Mouse (Mus musculus): ENCODE measurements around the gene Agpat3. TPM values are rescaled to one million over a fixed set of nuclear protein-coding genes. Genes with fewer than 3 reads are reported as not detected.
A peak's percentile ranks its signal among the peaks of the same experiment; 100 is the strongest.

The Agpat3 gene
- total RNA-seq, 2 experiments from 2014 or later, result 214 to 237 TPM

DNA sequence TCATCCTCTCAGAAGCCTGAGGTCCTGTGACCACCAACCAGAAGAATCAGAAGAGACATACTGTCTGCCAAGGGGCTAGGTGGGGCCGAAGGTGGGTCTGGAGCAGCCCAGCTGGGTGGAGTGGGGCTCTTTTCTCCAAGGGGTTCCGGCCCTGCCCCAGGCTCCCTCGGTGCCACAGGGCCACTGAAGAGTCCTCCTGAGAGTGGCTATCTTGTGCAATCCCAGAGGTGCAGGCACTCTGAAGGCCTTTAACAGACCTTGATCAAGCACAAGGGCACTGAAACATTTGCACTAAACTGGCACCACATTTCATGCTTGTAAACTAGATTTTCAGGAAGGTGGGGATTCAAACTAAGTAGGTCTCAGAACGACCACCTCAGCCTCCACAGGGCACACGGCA is 55.9 kb downstream of the Agpat3 start:
- DNase-seq, result no peak

DNA sequence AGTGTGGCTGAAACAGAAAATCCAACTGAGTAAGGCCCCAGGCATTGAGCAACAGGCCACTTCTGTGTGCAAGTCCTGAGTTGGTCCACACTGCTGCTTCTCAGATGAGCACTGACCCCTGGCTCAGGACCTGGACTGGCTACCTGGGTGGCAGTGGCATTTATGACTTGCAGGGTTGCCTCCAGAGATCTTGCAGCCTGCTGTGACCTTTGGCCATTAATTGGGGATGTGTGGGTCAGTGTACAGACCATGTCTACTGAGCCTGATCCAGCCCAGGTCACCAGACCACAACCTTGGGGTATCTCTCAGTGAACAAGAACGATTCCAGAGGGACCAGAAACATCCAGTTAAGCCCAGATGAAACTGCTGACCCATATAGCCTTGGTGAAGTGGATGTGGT is 58.7 kb downstream of the Agpat3 start:
- DNase-seq, result no peak

DNA sequence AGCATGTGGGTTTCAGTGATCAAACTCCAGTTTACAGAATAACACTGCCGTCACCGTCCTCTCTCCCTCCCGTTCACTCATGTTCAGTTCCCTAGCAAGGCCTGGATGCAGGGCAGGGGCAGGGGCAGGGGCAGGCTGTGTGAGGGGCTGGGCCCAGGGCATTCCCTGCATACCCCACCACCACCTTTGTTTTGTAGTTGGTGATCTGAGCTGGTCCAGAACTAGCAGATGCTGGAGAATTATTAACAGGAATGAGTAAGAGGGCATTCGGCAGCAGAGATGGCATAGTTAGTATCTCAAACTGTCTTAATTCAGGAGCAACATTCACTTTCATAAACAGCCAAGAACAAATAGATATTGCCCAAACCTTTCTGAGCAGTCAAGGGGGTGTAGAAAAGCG is 59.9 kb downstream of the Agpat3 start:
- no peak for DNase-seq

DNA sequence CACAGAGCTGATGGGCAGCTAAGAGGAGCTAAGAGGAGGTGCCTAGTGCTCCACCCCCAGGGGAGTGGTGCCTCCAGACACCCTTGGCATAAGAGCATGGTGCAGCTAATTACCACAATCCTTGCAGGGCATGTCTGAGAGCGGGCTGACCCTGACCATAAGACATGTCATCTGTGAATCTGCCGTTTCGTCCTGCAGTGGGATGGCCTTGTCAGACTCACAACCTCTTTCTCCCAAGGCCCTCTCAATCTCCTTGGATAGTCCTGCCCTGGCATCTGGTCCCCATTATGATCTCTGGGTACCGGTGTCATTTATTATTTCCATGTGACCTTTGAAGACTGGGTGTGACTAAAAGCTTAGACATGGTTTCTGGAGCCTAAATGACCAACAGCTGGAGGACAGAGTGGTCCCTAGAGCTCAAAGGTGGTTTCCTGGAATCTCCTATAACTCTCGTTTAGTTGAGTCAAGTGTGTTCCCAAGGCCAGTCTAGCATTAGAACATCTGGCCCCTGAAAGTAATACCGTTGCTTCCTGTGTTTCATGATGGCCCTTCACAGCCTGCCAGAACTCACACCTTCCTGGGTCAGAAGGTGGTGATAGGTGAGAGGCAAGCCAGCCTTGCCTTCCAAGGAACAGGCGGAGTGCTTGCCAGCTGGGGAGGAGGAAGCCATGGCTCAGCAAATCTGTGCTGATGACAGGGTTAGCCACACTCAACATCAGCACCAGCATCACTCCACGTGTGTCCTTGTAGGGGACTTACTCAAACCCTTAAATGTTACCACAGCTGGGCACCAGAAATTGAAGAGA is 61.4 kb downstream of the Agpat3 start:
- no peak for DNase-seq

DNA sequence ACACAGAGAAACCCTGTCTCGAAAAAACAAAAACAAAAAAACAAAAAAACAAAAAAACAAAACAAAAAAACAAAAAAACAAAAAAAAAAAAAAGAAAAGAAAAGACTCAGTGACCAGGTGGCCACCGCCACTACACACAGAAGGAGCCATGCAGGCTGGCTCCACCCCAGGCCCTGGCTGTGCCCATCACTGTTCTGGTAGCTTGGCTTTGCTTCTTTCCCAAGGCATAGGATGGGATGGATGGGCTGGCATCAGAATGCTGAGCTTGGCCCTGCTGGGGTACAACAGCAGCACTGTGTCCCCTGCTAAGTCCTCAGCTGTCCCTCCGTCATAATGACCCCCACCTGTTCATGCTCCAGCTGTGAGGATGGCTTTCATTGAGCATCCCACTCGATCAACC is 63.4 kb downstream of the Agpat3 start:
- no peak for DNase-seq

DNA sequence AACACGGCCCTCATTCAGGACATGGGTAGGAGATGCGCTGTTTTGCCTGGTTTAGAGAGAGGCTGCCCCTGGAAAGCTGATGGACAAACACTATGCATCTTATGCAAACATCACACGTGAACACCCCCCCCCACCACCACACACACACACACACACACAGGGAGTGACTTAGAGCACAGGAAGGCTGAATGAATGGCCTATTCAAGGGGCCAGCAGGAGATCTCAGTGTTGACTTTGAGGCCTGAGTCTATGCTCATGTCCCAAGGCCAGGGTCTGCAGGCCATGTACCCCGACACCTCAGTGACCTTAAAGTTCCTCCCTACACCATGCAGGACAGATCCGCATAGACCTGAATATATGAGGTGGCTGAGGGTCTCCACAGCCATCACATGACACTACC is 64.2 kb downstream of the Agpat3 start:
- DNase-seq, result no peak

DNA sequence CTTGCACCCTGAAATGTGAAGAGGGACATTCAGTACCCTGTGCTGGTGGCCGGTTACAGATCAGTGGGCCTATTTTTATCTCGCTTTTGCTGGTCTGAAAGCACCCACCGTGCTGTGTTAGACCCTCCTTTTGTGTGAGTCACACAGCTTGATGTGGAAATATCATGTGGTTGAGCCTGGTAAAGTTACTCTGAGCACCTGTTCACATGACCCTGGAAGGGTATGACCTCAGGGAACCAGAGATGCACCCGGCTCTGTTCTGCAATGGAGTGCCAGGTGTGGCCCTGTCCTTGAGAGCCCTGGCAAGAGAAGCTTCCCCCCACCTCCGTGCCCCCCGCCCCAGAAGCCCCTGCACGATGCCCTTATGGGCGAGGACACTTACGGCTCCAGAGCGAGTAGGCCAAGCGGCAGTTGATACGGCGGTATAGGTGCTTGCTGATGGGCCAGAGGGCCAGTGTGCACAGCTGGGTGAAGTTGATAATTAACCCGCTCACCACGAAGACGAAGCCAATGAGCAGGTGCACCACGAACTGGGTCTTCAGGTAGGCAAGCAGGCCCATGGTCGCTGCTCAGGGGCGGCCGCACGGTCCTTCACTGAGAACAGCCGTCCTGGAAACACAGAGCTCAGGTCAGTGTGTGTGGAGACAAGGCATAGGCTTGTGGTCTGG is 64.7 kb downstream of the Agpat3 start:
- no peak for DNase-seq

DNA sequence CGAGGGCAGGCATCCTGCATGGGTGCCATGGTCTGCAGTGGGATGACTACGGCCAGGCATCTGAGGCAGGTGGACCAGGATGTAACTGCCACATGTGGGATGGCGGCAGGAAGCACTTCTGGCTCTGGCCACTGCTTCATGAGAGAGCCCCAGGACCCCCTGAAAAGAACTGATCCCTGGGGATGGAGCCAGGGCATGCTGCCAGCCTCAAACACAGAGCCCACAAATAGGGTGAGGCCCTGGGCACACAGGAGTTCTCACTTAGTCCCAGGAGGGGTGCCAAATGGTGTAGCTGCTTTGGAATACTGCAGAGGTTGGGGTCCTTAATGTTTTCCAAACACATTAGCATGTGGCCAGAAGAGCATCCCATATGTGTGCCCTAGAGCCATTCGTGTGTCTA is 66.3 kb downstream of the Agpat3 start:
- DNase-seq, result no peak

DNA sequence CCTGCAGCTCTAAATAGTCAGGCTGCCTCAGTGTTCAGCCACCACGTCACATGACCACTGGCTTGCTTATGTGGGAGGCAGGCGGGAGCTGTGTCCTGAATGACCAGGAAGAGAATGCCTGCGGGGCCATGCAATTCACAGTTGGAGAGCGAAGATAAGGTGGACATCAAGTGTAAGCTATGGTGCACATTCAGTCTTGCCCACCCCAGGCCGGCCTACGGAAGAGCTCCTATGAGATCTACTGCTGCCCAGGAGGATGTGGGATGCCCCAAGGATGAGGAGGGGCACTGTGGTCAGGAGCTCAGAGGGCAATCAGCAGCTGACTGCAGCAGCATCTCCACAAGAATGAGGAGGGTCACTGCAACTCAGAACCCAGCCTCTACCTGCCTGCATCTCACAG is 66.9 kb downstream of the Agpat3 start:
- DNase-seq, result no peak

DNA sequence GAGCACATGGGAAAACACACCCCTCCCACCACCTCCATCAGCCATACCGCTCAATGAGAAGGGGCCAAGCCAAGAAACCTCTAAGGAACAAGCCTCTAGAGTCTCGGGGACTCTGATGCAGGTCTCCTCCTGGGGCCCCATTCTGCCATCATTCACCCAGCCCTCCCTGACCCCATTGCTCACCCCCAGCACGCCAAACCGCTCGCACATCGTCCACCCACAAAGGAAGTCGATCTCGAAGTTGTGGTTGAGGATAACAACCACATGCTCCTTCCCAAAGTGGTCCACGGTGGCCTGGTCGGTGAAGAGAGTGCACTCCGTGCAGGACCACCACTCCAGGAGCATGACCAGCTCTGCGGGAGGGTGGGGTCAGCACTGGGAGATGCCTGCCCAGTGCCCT is 67.5 kb downstream of the Agpat3 start:
- DNase-seq, result no peak

DNA sequence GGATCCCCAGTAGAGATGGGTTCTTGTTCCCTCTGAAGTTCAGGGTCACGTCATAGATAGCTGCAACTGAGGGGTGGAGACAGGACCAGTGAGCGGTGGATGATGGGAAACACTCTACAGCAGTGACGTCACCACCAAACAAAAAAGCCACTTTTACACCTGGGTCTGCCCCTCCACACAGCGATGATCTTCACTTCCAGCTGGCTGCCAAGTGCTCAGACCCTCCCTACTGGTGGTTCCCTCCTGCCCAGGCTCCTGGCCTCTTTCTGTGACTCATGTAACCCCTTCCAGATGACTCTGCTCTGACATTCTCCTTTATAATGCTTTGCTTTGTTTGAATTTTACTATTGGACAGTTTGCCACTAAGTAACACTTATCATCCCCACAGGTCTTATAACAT is 69.9 kb downstream of the Agpat3 start:
- no peak for DNase-seq

DNA sequence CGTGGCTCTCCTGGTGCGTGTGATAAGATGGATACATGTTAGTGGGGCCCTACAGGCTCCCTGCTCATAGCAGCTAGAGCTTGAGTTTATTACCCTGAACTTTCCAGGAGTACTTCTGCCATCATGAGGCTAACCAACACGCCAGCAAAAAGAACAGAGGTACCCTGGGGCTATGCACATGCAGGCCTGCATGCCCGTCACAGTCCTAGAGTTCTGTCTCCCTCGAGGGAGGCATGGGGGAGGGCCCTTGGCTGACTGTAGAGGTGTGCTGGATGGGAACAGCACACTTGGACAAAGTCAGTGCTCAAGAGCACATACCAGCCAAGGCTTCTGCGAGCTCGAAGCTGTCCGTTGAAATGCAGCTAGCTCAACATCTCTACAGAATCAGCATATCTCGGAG is 71.8 kb downstream of the Agpat3 start:
- peak in 1 of 2 experiments; percentile 28 for DNase-seq

DNA sequence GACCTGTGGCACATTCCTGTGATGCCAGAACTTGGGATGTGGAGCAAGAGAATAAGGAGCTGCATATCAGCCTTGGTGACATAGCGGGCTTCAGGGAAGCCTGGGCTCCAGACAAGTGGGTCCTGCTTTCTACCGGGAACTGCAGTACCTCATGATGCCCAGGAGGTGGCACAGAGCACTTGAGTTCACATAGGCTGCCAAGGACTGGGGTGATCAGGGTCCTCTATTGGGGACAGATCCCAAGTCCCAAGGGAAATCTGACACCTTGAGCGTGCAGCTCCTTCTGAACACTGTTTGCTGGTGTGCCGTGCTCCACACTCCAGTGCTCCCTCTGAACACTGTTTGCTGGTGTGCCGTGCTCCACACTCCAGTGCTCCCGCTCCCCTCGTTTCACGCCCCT is 73.1 kb downstream of the Agpat3 start:
- DNase-seq, result peak; percentile 44 to 69

DNA sequence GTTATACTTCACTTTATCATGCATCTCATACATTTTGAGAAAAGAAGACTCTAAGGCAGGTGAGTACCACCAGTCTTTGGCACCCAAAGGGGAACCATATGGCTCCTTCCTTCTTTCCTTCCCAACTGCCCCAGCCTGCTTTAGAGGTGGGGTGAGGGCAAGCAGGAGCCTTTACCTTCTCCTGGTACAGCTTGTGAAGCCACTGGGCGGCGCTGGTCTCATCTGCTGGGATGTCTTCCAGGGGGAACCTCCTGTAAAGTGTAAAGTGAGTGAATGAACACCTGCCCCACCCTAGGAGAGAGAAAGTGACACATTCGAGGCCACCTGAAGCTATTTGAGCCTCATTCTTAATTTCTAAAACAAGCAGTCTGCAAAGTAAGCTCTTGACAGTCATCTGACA is 74.5 kb downstream of the Agpat3 start:
- no peak for DNase-seq

DNA sequence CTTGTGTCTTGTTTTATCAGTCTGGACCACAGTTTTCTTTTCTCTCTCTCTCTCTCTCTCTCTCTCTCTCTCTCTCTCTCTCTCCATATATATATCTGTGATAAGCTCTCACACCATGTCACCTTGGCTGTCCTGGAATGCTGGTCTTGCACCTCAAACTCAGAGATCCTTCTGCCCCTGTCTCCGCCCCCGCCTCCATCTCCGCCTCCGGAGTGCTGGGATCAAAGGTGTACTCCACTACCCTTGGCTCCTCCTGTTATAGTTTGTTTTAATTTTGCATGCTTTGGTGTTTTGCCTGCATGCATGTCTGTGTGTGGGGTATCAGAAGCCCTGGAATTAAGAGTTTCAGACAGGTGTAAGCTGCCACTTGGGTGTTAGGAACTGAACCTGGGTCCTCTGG is 76.0 kb downstream of the Agpat3 start:
- no peak for DNase-seq

DNA sequence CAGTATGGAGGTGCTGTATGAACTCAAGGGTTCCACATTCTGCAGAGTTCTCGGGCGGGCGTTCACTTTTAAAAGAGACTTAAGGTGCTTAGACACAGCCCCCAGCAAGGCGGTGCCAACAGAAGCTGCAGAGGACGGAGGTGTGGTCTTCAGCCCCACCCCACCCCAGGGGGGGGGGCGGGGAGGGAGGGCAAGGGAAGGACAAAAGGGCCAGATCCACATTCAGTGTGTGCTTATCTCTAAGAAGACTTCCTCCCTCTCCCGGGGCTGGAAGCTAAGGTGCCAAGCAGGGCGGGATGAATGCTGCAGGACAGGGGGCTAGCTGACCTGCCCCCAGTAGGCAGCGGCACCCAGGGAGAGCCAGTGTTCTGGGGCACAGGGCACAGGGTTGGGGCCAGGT is 79.4 kb downstream of the Agpat3 start:
- peak; percentile 51 to 59 for DNase-seq

DNA sequence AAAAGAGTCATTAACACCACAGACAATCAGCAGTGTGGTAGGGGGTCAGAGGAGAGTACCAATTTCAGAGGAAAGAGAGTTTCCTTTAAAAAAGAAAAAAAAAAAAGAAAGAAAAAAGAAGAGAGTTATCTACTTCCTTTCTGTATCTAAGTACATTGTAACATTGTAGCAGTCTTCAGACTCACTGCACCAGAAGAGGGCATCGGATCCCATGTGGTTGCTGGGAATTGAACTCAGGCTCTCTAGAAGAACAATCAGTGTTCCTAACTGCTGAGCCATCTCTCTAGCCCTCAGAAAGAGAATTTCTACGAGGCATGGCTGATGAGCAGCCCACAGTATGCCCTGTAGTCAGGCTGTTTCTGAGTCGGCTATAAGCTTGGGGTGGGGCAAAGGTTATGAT is 86.4 kb downstream of the Agpat3 start:
- DNase-seq, result no peak

DNA sequence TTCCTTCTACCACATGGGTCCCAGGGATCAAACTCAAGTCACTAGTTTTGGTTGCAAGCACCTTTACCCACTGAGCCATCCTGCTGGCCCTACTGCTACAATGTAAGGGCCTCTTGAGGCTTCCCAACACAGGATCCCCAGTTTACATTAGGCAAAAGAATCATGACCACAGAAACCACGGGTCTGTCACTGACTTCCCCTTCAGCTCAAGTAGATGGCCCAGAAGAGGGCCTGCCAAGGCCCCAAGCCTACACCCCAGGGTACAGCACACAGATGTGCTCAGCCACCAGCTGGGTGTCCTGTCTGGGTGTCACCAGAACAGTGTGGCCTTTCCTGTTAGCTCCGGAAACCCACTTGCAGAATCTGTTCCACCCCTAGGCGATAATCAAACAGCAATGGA is 87.6 kb downstream of the Agpat3 start:
- peak in 1 of 2 experiments; percentile 28 for DNase-seq

DNA sequence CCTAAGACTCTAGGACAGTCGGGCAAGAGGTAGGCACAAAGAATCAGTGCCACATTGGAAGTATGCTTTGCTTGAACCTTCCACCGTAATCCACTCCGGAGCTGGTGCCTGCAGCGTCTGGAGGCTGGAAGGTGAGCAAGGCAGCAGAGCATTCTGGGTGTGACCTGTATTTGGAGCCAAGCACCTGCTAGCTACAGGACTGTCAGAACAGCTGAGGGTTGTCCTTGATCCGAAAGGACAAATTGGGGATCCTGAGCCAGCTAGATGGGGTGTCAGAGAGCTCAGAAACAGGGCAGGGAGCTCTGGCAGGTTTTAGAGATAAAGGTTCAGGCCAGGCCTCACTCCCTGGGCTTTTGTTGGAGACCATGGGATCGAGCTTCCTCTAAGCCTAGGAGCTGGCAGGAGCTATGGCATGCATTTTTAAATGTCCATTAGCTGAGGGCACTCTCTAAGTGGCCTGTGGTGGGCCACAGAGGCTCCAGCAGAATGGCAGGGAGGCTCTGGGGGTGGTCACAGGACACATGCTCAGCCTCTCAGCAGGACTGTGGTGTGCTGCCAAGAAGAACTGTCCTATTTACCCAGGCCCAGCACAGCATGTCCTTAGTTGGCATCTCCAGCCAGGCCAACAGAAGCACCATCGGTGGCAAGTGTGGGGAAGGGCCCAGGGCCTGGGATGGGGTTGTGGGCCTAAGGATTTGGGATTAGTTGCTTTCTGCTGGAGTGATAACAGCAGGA is 91.2 kb downstream of the Agpat3 start:
- DNase-seq, result peak; percentile 33 to 59

DNA sequence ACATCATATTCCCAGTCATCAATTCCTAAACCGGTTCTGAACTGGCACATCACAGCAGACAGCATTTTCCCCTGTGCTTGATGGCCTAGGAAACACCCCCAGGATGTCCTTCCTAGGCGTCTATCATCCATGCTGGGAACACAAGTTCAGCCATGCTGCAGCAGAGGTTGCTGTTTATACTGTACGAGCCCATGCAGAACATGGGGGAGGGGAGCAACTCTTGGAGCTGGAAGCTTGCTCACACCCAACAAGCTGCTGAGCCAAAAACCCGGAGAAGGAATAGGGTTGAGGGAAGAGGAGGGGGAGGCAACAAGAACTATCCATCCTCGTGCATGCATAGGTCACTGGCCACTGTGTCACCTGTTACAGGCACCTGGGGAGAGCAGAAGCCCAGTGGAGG is 92.0 kb downstream of the Agpat3 start:
- no peak for DNase-seq

DNA sequence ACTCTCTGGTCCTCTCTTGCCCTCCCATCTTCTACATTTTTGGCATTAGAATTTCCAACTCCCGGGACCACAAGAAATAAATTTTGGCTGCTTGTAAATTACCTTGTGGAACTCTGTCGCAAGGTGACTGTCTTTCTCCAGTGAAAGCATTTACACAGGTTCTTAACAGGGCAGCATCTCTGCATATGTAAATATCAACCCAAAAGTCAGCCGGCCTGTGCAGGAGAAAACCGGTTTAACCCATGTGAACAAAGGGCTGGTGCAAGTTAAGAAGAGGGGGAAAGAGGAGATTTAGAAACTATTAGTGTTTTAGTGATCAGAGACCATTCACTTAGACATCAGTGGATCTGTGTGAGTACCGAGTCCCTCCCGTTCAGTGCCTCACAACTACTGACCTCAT is 92.6 kb downstream of the Agpat3 start:
- no peak for DNase-seq

DNA sequence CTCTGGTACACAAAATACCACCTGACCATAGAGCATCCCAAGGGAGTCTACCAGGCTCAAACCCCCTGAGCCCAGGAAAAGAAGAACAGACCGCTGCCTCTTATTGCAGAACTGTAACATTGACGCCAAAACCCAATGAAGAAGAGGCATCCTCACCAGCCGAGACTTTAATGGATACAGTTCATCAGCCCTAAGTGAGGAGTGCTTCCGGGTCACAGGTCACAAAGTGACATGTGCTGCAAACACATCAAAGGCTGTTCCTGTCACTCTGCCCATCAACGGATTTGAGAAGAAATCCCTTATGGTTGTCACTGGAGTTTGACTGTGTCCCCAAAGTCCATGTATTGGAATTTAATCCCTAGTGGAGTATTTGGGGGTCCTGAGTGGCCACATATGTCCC is 93.1 kb downstream of the Agpat3 start:
- DNase-seq, result no peak

DNA sequence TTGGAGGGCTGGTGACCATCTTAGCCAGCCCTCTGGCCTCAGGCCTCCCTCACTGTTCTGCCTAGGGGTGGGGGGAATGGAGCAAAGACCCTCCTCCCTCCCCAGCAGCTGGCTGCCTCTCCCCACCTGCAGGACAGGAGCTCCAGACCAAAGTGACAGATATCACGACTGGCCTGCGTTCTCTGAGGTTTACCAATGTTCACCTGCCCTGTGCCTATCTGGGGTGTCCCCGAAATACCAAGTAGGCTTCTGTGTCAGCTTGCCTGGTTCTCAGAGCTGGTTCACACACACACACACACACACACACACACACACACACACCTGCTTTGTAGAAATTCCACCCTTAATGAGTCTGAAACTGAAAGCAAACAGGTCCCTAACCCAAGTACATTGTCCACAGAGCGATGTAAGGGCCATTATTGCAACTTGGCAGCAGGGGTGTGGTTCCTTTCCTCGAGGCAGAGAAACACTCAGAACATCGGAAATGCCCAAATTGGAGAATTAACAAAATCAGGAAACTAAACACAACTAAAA is 94.1 kb downstream of the Agpat3 start:
- DNase-seq, result no peak
